Mouse (Mus musculus): ENCODE data around the gene Gm6871.

- TF ChIP-seq POLR2A (IDR thresholded peaks at IDR 0.05; ENCODE audit: extremely low read depth, insufficient read depth, low read length) (no peak), CTCF (IDR thresholded peaks at IDR 0.05; ENCODE audit: low read depth, low read length) (peak; percentile 50; the same call in 1 of the 2 replicates)
Observed at GRCm38 (mm10) chr7:41599932-41600548, 26.6 kb upstream of the Gm6871 start.
